Mouse (Mus musculus): ENCODE results near the gene Slc7a11. TPM values are rescaled to one million over a fixed set of nuclear protein-coding genes. Genes with fewer than 3 reads are reported as not detected.

The Slc7a11 gene
- polyA plus RNA-seq, 1 experiment = 1.4 TPM

DNA sequence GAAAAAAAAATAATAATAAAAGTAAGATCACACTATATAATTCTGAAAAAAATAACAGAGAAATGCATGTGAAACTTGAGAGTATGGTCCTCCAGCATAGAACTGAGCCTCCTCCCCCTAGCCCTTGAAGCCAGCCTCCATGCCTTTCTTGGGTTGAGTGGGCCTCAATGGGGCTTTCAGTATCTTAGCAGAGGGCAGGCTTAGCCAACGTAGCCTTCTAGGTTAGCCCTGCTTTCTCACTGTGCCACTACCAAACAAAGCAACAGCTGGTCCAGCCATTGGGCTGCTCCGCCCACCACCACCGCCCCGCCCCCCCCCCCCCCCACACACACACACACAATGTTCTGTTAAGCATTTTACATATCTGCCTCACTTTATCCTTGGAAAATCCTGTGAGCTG lies 56.1 kb downstream of the Slc7a11 start:
- Histone ChIP-seq H3K27ac (ENCODE audit: control insufficient read depth, insufficient read depth, low read depth, low read length, poor library complexity) (no peak overlapping the region), H3K4me1 (ENCODE audit: control insufficient read depth, insufficient read depth, low read length) (peaks cover 1% of the 10 kb centered on the region), H3K4me3 (replicated peaks; ENCODE audit: control insufficient read depth, low read depth, low read length) (no peak overlapping the region)
- WGBS = 60% methylated on average over 4 of the region's 4 CpGs
- TF ChIP-seq CTCF (IDR thresholded peaks at IDR 0.05; ENCODE audit: control insufficient read depth, insufficient read depth, low read length) (no peak), POLR2A (IDR thresholded peaks at IDR 0.05; ENCODE audit: borderline replicate concordance, control insufficient read depth, low read depth, low read length) (no peak)

DNA sequence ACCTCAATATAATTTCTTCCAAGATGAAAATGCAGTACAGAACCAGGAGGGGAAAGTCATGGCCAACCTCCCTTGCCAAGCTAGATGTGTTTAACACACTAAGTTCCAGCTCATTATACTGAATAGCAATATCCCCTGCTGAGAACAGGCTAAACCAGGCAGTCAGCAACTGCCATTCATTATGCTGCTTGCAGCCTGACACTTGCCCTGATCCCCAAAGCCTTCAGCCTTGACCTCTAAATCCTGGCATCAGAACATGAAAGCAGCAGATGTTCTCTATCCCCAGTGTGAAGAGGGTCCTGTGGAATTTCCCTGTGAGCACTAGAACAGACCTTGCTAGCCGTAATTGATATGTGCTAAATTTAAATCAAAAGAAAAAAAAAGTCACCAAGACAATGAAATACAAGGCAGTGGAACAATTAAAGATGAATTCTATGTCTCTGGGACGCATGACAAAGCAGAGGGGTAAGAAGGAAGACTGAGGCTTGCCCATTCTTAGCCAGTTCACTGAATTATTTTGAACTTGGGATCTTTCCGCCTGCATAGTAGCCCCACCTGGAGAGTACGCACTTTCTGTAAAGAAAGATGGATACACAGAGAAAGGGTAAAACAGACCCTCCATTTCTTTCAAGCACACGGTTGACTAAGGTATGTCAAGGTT lies 56.7 kb downstream of the Slc7a11 start:
- 82% methylated on average over 5 of the region's 5 CpGs for WGBS
- TF ChIP-seq CTCF (IDR thresholded peaks at IDR 0.05; ENCODE audit: control insufficient read depth, insufficient read depth, low read length) (no peak), POLR2A (IDR thresholded peaks at IDR 0.05; ENCODE audit: borderline replicate concordance, control insufficient read depth, low read depth, low read length) (no peak)
- Histone ChIP-seq H3K4me1 (ENCODE audit: control insufficient read depth, insufficient read depth, low read length) (peaks cover 1% of the 10 kb centered on the region), H3K27ac (ENCODE audit: control insufficient read depth, insufficient read depth, low read depth, low read length, poor library complexity) (no peak overlapping the region), H3K4me3 (replicated peaks; ENCODE audit: control insufficient read depth, low read depth, low read length) (no peak overlapping the region)

DNA sequence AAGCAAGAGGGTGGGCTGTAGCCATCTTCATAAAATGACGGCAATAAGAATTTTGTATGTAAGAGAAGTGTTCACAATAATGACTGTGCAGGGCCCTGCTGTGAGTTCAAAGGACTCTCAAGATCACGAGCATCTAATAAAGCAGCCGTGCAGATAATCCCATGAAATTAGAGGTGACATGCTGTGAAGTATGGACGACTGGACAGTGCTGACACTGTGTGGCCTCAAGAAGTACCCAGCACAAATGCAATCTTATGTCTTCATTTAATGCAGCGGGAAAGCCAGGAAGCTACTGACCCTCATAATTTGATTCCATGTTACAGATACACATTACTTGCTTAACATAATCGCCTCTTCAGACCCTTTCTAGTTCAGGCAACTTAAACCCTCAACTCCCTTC lies 57.3 kb downstream of the Slc7a11 start:
- TF ChIP-seq POLR2A (IDR thresholded peaks at IDR 0.05; ENCODE audit: borderline replicate concordance, control insufficient read depth, low read depth, low read length) = no peak
- no peak for TF ChIP-seq CTCF (IDR thresholded peaks at IDR 0.05; ENCODE audit: control insufficient read depth, insufficient read depth, low read length)
- WGBS = 87% methylated on average over 6 of the region's 6 CpGs
- no peak overlapping the region for H3K4me3 ChIP-seq (replicated peaks; ENCODE audit: control insufficient read depth, low read depth, low read length)
- H3K4me1 ChIP-seq (ENCODE audit: control insufficient read depth, insufficient read depth, low read length) = peaks cover 1% of the 10 kb centered on the region
- no peak overlapping the region for H3K27ac ChIP-seq (ENCODE audit: control insufficient read depth, insufficient read depth, low read depth, low read length, poor library complexity)

DNA sequence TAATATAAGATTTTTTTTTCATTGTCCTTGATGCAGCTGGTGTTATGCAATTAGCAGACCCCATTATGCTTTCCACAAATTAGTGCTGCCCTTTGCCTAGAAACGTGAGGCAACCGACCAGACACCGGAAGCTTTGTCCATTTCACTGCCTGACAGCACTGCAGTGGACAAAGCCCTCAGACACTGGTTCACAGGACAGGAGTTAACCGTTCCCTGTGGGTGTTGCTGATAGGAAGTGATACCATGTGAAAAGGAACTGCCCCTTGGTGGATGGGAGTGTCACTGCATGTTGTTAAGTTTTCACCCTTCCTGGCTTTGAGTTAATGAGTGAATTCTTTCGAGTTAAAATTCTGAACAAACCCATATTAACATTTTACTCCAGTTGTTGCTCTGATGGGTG lies 60.7 kb downstream of the Slc7a11 start:
- 4% methylated on average over 5 of the region's 5 CpGs for WGBS
- no peak for TF ChIP-seq POLR2A (IDR thresholded peaks at IDR 0.05; ENCODE audit: borderline replicate concordance, control insufficient read depth, low read depth, low read length)
- no peak for TF ChIP-seq CTCF (IDR thresholded peaks at IDR 0.05; ENCODE audit: control insufficient read depth, insufficient read depth, low read length)
- Histone ChIP-seq H3K27ac (ENCODE audit: control insufficient read depth, insufficient read depth, low read depth, low read length, poor library complexity) (no peak overlapping the region), H3K4me3 (replicated peaks; ENCODE audit: control insufficient read depth, low read depth, low read length) (no peak overlapping the region), H3K4me1 (ENCODE audit: control insufficient read depth, insufficient read depth, low read length) (peaks cover 1% of the 10 kb centered on the region)

DNA sequence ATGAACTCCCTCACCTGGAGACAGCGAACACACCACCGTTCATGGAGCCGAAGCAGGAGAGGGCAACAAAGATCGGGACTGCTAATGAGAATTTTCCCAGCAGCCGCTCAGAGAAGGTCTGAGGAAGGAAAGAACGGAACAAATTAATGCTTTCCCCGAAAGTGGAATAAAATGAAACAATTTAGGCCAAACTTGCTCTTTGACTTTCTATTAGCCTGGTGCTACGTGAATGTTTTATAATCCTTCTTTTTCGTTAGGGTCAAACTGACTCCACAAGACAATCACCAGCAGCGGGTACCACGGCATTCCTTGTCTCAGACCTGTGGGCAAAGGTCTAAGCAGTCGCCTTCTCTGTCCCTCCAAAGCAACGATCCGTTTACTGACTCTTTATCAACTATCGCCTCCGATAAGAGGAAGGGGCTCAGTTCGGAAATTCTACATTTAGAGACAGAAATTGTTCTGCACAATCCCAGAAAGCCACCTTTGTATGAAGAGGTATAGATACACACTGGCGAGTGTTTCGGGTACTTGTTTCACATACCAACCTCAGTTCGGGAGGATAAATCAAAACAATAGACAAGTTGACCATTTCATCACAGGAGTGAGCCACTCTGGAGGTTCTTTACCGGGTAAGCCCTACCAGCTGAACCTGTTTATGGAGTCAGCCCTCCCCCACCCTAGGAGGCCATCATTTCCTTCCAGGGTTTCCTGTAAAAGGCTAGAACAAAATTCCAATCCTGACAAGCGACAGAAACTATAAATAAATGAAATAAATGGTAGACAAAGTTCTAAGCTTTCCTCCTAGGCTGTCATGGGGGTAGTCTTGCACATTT lies 61.3 kb downstream of the Slc7a11 start:
- WGBS = 14% methylated on average over 22 of the region's 22 CpGs
- no peak for TF ChIP-seq CTCF (IDR thresholded peaks at IDR 0.05; ENCODE audit: control insufficient read depth, insufficient read depth, low read length)
- TF ChIP-seq POLR2A (IDR thresholded peaks at IDR 0.05; ENCODE audit: borderline replicate concordance, control insufficient read depth, low read depth, low read length) = no peak
- H3K4me3 ChIP-seq (replicated peaks; ENCODE audit: control insufficient read depth, low read depth, low read length) = peak overlapping the region; percentile 62
- no peak overlapping the region for H3K27ac ChIP-seq (ENCODE audit: control insufficient read depth, insufficient read depth, low read depth, low read length, poor library complexity)
- peaks cover 1% of the 10 kb centered on the region for H3K4me1 ChIP-seq (ENCODE audit: control insufficient read depth, insufficient read depth, low read length)

DNA sequence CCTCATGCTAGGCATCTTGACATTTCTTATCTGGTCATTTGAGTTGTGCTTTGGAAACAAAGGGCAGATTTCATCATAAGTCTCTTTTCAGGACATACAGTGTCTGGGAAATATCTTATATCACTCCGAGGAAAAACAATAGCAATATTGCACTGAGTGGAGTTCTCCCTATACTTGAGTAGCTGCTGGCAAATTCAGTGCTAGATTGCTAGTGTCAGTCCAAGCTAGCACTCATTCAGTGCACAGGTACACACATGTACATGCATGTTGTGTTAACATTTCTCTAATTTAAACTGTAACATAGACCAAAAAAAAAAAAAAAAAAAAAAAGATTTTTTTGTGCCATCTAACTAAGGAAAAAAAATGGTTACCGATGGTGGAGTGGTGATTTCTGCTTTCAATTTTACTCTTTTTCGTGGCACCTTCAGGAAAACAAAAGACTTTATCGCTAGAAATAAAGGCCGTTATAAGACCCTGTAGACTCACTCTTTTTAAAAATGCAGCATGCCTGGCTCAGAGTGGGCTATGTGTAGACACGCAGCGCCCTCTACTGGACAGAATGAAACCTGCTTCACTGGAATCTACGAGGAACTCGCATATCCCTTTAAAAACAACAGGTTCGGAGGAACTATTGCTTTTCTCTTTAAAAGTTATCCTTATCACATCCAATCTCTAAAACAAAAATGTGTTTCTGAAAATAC lies 62.1 kb downstream of the Slc7a11 start:
- 14% methylated on average over 10 of the region's 10 CpGs for WGBS
- H3K4me3 ChIP-seq (replicated peaks; ENCODE audit: control insufficient read depth, low read depth, low read length) = peak overlapping the region; percentile 62

DNA sequence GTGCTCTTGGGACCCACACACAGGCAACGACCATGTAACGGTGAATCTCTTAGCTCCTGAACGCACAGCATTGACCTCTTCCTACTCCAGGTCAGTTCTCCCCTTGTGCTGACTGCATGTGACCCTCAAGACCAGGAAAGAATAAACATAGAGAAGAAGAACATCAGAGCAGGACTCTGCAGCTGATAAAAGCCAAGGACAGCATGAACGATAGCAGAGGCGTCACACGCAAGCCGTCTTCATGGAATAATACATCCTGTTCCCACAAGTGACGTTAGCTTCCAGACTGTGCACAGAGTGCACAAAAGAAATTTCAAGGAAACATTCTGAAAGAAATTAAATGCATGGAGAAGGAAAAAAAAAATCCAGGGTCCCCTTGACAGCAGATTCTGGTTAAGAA lies 63.5 kb downstream of the Slc7a11 start:
- 89% methylated on average over 8 of the region's 8 CpGs for whole genome bisulfite sequencing
- Histone ChIP-seq H3K4me3 (replicated peaks; ENCODE audit: control insufficient read depth, low read depth, low read length) (no peak overlapping the region), H3K4me1 (ENCODE audit: control insufficient read depth, insufficient read depth, low read length) (peaks cover 1% of the 10 kb centered on the region), H3K27ac (ENCODE audit: control insufficient read depth, insufficient read depth, low read depth, low read length, poor library complexity) (no peak overlapping the region)
- TF ChIP-seq POLR2A (IDR thresholded peaks at IDR 0.05; ENCODE audit: borderline replicate concordance, control insufficient read depth, low read depth, low read length) = no peak
- no peak for TF ChIP-seq CTCF (IDR thresholded peaks at IDR 0.05; ENCODE audit: control insufficient read depth, insufficient read depth, low read length)

More for the DNA sequence above, 62.1 kb downstream of the Slc7a11 start:
- TF ChIP-seq POLR2A (IDR thresholded peaks at IDR 0.05; ENCODE audit: borderline replicate concordance, control insufficient read depth, low read depth, low read length) (no peak), CTCF (IDR thresholded peaks at IDR 0.05; ENCODE audit: control insufficient read depth, insufficient read depth, low read length) (peak; percentile 71)
- no peak overlapping the region for H3K27ac ChIP-seq (ENCODE audit: control insufficient read depth, insufficient read depth, low read depth, low read length, poor library complexity)
- peaks cover 1% of the 10 kb centered on the region for H3K4me1 ChIP-seq (ENCODE audit: control insufficient read depth, insufficient read depth, low read length)

DNA sequence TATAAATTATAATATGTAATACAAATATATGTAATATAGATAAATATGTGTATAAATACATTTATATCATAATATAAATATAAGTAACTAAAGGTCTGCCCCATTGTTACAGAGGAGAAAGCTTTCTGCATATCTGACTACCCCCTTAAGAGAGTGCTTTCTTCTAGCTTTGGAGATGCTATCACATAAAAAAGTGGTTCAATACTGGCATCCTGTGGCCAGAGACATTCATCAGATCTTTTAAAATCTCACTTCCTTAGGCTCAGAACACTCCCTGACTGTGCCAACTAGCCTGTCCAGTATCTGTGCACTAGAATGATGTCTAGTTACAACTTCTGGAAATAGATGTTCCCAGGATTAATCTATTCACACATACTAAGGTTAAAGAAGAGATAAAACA lies 67.9 kb downstream of the Slc7a11 start:
- H3K27ac ChIP-seq (ENCODE audit: control insufficient read depth, insufficient read depth, low read depth, low read length, poor library complexity) = no peak overlapping the region
- TF ChIP-seq POLR2A (IDR thresholded peaks at IDR 0.05; ENCODE audit: borderline replicate concordance, control insufficient read depth, low read depth, low read length) (no peak), CTCF (IDR thresholded peaks at IDR 0.05; ENCODE audit: control insufficient read depth, insufficient read depth, low read length) (no peak)
- H3K4me3 ChIP-seq (replicated peaks; ENCODE audit: control insufficient read depth, low read depth, low read length) = no peak overlapping the region
- H3K4me1 ChIP-seq (ENCODE audit: control insufficient read depth, insufficient read depth, low read length) = no peaks in the 10 kb centered on the region

Data from bone marrow, adult 2 months (tissue).